Mouse (Mus musculus) embryonic facial prominence, embryonic 15.5 days (tissue): ENCODE measurements around the gene Gan. TPM values are rescaled to one million over a fixed set of nuclear protein-coding genes. Genes with fewer than 3 reads are reported as not detected.
A peak's percentile ranks its signal among the peaks of the same experiment; 100 is the strongest.

Experiments
- ATAC-seq: fragments of 200-750 bp; cut with Nextera tagmentation; 2 replicates; pipeline ENCODE4 v1.8.0; 2017; ENCODE audit warnings: low read depth, moderate TSS enrichment; ENCODE audit not compliant: insufficient number of reproducible peaks, low FRiP score, low TSS enrichment
- H3K27ac ChIP-seq: fragments of 300-500 bp; sonication (generic); replicated peaks from 2 replicates; pipeline ENCODE4 v1.5.1; 2015; ENCODE audit warnings: mild to moderate bottlenecking, inconsistent platforms
- H3K27me3 ChIP-seq: fragments of 300-500 bp; sonication (generic); 2 replicates; pipeline ENCODE4 v1.6.1; 2015; ENCODE audit warnings: inconsistent platforms
- H3K36me3 ChIP-seq: fragments of 300-500 bp; sonication (generic); 2 replicates; pipeline ENCODE4 v1.6.1; 2015; ENCODE audit warnings: mild to moderate bottlenecking, inconsistent platforms
- H3K4me1 ChIP-seq: fragments of 300-500 bp; sonication (generic); 2 replicates; pipeline ENCODE4 v1.6.1; 2015; ENCODE audit warnings: inconsistent platforms
- H3K4me2 ChIP-seq: fragments of 300-500 bp; sonication (generic); replicated peaks from 2 replicates; pipeline ENCODE4 v1.6.1; 2015; ENCODE audit warnings: mild to moderate bottlenecking, inconsistent platforms
- H3K4me3 ChIP-seq: fragments of 300-500 bp; sonication (generic); replicated peaks from 2 replicates; pipeline ENCODE4 v1.5.1; 2015; ENCODE audit warnings: mild to moderate bottlenecking, inconsistent platforms
- H3K9ac ChIP-seq: fragments of 300-500 bp; sonication (generic); 2 replicates; pipeline ENCODE4 v1.6.1; 2015; ENCODE audit warnings: inconsistent platforms
- H3K9me3 ChIP-seq: fragments of 300-500 bp; sonication (generic); replicated peaks from 2 replicates; pipeline ENCODE4 v1.6.1; 2016; ENCODE audit warnings: inconsistent platforms
- WGBS: fragments of 180-500 bp; shearing (Covaris S2); methylation state at CpG from one replicate; pipeline ENCODE4 v1.1.7; 2015; 5-methylcytosine and 5-hydroxymethylcytosine counted together
- polyA plus RNA-seq: library from polyadenylated mRNA; unstranded; fragments of >200 nt; fragmentation: Nextera tagmentation; extraction: Ambion mirVana; gene quantifications from 2 replicates; pipeline ENCODE4 v1.2.1, GENCODE M21; 2015

Gan gene
- polyA plus RNA-seq, 1 experiment from 2014 or later, result 2.9 TPM

- Histone ChIP-seq H3K4me1 (no peaks in the 10 kb centered on the region), H3K4me3 (no peak overlapping the region), H3K9ac (no peak overlapping the region), H3K9me3 (no peaks in the 10 kb centered on the region), H3K27ac (peak overlapping the region; percentile 68), H3K4me2 (no peak overlapping the region), H3K27me3 (no peaks in the 10 kb centered on the region), H3K36me3 (no peaks in the 10 kb centered on the region)
- ATAC-seq, result no peak
- WGBS, result 56% methylated on average over 13 of the region's 13 CpGs
Measured at GRCm38 (mm10) chr8:117123850-117124633, 33.9 kb upstream of the Gan start.

GRCm38 (mm10) chr8:117125854-117126253 lies 32.1 kb upstream of the Gan start:
- H3K27ac ChIP-seq, result no peak overlapping the region
- no peak overlapping the region for H3K4me2 ChIP-seq
- H3K4me3 ChIP-seq, result no peak overlapping the region
- no peaks in the 10 kb centered on the region for H3K36me3 ChIP-seq
- ATAC-seq, result no peak
- WGBS, result 86% methylated on average over 3 of the region's 3 CpGs
- no peaks in the 10 kb centered on the region for H3K9me3 ChIP-seq
- H3K9ac ChIP-seq, result no peak overlapping the region
- no peaks in the 10 kb centered on the region for H3K27me3 ChIP-seq
- H3K4me1 ChIP-seq, result no peaks in the 10 kb centered on the region

- WGBS, result 90% methylated on average over 3 of the region's 3 CpGs
- ATAC-seq, result no peak
- Histone ChIP-seq H3K9me3 (no peaks in the 10 kb centered on the region), H3K27ac (no peak overlapping the region), H3K4me2 (no peak overlapping the region), H3K4me3 (no peak overlapping the region), H3K36me3 (no peaks in the 10 kb centered on the region), H3K27me3 (no peaks in the 10 kb centered on the region), H3K4me1 (no peaks in the 10 kb centered on the region), H3K9ac (no peak overlapping the region)
Measured at GRCm38 (mm10) chr8:117126411-117126810, 31.5 kb upstream of the Gan start.

GRCm38 (mm10) chr8:117127063-117127462 lies 30.9 kb upstream of the Gan start:
- 85% methylated on average over 8 of the region's 8 CpGs for WGBS
- no peaks in the 10 kb centered on the region for H3K36me3 ChIP-seq
- H3K27me3 ChIP-seq, result no peaks in the 10 kb centered on the region
- no peaks in the 10 kb centered on the region for H3K4me1 ChIP-seq
- H3K9me3 ChIP-seq, result no peaks in the 10 kb centered on the region
- ATAC-seq, result no peak
- H3K4me2 ChIP-seq, result no peak overlapping the region
- H3K27ac ChIP-seq, result no peak overlapping the region
- no peak overlapping the region for H3K9ac ChIP-seq
- no peak overlapping the region for H3K4me3 ChIP-seq

- ATAC-seq, result no peak
- 83% methylated on average over 3 of the region's 3 CpGs for WGBS
- no peaks in the 10 kb centered on the region for H3K27me3 ChIP-seq
Measured at GRCm38 (mm10) chr8:117133702-117134101, 24.2 kb upstream of the Gan start.

GRCm38 (mm10) chr8:117136351-117136750 lies 21.6 kb upstream of the Gan start:
- no peaks in the 10 kb centered on the region for H3K27me3 ChIP-seq
- H3K9ac ChIP-seq, result no peak overlapping the region
- H3K4me1 ChIP-seq, result no peaks in the 10 kb centered on the region
- no peak overlapping the region for H3K27ac ChIP-seq
- H3K9me3 ChIP-seq, result no peaks in the 10 kb centered on the region
- H3K4me3 ChIP-seq, result no peak overlapping the region
- H3K36me3 ChIP-seq, result no peaks in the 10 kb centered on the region
- H3K4me2 ChIP-seq, result no peak overlapping the region
- ATAC-seq, result no peak
- WGBS, result 16% methylated on average over 4 of the region's 4 CpGs

More at GRCm38 (mm10) chr8:117133702-117134101, 24.2 kb upstream of the Gan start:
- Histone ChIP-seq H3K27ac (no peak overlapping the region), H3K9me3 (no peaks in the 10 kb centered on the region), H3K4me1 (no peaks in the 10 kb centered on the region), H3K4me2 (no peak overlapping the region), H3K9ac (no peak overlapping the region), H3K4me3 (no peak overlapping the region), H3K36me3 (no peaks in the 10 kb centered on the region)

GRCm38 (mm10) chr8:117136763-117137162 lies 21.2 kb upstream of the Gan start:
- H3K4me1 ChIP-seq, result no peaks in the 10 kb centered on the region
- H3K9ac ChIP-seq, result no peak overlapping the region
- H3K4me2 ChIP-seq, result no peak overlapping the region
- no peak overlapping the region for H3K4me3 ChIP-seq
- no peak overlapping the region for H3K27ac ChIP-seq
- H3K27me3 ChIP-seq, result no peaks in the 10 kb centered on the region
- no peak; the same call in 1 of the 2 replicates for ATAC-seq
- H3K9me3 ChIP-seq, result no peaks in the 10 kb centered on the region
- H3K36me3 ChIP-seq, result no peaks in the 10 kb centered on the region
- WGBS, result 46% methylated on average over 2 of the region's 2 CpGs

- no peak overlapping the region for H3K27ac ChIP-seq
- no peaks in the 10 kb centered on the region for H3K4me1 ChIP-seq
- no peak for ATAC-seq
- no peaks in the 10 kb centered on the region for H3K9me3 ChIP-seq
- H3K4me2 ChIP-seq, result no peak overlapping the region
- no peak overlapping the region for H3K4me3 ChIP-seq
- no peaks in the 10 kb centered on the region for H3K36me3 ChIP-seq
- no peak overlapping the region for H3K9ac ChIP-seq
- no peaks in the 10 kb centered on the region for H3K27me3 ChIP-seq
- 54% methylated on average over 11 of the region's 11 CpGs for WGBS
Measured at GRCm38 (mm10) chr8:117137357-117137756, 20.6 kb upstream of the Gan start.

GRCm38 (mm10) chr8:117148520-117148919 lies 9.4 kb upstream of the Gan start:
- no peaks in the 10 kb centered on the region for H3K4me1 ChIP-seq
- no peak for ATAC-seq
- no peak overlapping the region for H3K4me3 ChIP-seq
- no peak overlapping the region for H3K4me2 ChIP-seq
- no peak overlapping the region for H3K27ac ChIP-seq
- 88% methylated on average over 6 of the region's 6 CpGs for WGBS
- no peaks in the 10 kb centered on the region for H3K9me3 ChIP-seq
- no peaks in the 10 kb centered on the region for H3K36me3 ChIP-seq
- H3K27me3 ChIP-seq, result no peaks in the 10 kb centered on the region
- H3K9ac ChIP-seq, result no peak overlapping the region

- Histone ChIP-seq H3K9me3 (no peaks in the 10 kb centered on the region), H3K4me3 (no peak overlapping the region), H3K4me2 (peak overlapping the region; percentile 82; the same call in 1 of the 2 replicates), H3K4me1 (peaks cover 24% of the 10 kb centered on the region), H3K27me3 (no peaks in the 10 kb centered on the region), H3K36me3 (no peaks in the 10 kb centered on the region), H3K27ac (no peak overlapping the region), H3K9ac (no peak overlapping the region)
- no peak for ATAC-seq
- 87% methylated on average over 4 of the region's 4 CpGs for WGBS
Measured at GRCm38 (mm10) chr8:117156149-117156548, 1.8 kb upstream of the Gan start.

- Histone ChIP-seq H3K27ac (peak overlapping the region; percentile 91), H3K4me3 (peak overlapping the region; percentile 82), H3K9ac (peak overlapping the region; percentile 54), H3K9me3 (no peaks in the 10 kb centered on the region), H3K4me2 (peak overlapping the region; percentile 82), H3K4me1 (peaks cover 24% of the 10 kb centered on the region), H3K36me3 (no peaks in the 10 kb centered on the region), H3K27me3 (no peaks in the 10 kb centered on the region)
- WGBS, result 10% methylated on average over 33 of the region's 33 CpGs
- no peak for ATAC-seq
Measured at GRCm38 (mm10) chr8:117156866-117157768, 818 bp upstream of the Gan start.
